Mouse (Mus musculus): ENCODE measurements around the gene Hsf2. TPM values are rescaled to one million over a fixed set of nuclear protein-coding genes. Genes with fewer than 3 reads are reported as not detected.

The Hsf2 gene
- polyA plus RNA-seq, 1 experiment from 2014 or later, result 54.2 TPM

GRCm38 (mm10) chr10:57477121-57477843, 8.9 kb upstream of the Hsf2 start:
- no peak overlapping the region for H3K4me3 ChIP-seq (ENCODE audit: low read depth, low read length)
- no peak overlapping the region for H3K9ac ChIP-seq (ENCODE audit: low read depth, low read length)
- H3K36me3 ChIP-seq (ENCODE audit: control insufficient read depth, insufficient read depth, low read length), result no peaks in the 10 kb centered on the region
- H3K27ac ChIP-seq (ENCODE audit: low read length), result no peak overlapping the region
- H3K4me2 ChIP-seq (ENCODE audit: low read length), result no peak overlapping the region
- WGBS, result 74% methylated on average over 9 of the region's 9 CpGs
- H3K9me3 ChIP-seq (replicated peaks; ENCODE audit: control insufficient read depth, low read length, poor library complexity, severe bottlenecking), result no peaks in the 10 kb centered on the region
- ATAC-seq, result no peak
- no peaks in the 10 kb centered on the region for H3K27me3 ChIP-seq (ENCODE audit: control insufficient read depth, insufficient read depth, low read depth, low read length)
- H3K4me1 ChIP-seq (ENCODE audit: control insufficient read depth, insufficient read depth, low read length), result no peaks in the 10 kb centered on the region

DNA sequence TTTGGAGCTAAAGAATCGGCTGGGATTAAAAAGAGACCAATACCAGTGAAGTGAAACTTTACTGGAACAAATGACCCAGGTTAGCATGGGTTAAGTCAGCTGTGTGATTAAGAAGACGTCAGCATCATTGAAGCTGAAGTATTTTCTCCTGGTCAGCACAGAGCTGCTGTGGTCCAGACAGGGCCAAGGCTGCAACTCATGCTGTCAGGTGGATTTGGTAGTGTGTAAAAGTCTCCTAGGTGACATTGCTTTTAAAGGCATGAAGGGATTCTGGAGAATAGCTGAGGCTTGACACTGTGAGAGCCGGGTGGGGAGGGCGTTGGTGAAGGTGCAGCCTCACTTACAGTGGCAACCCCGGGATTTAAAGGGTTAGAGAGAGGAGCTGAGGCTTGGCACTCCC, 4.5 kb upstream of the Hsf2 start:
- H3K9me3 ChIP-seq (replicated peaks; ENCODE audit: control insufficient read depth, low read length, poor library complexity, severe bottlenecking), result no peaks in the 10 kb centered on the region
- WGBS, result 20% methylated on average over 5 of the region's 5 CpGs
- no peak overlapping the region for H3K4me2 ChIP-seq (ENCODE audit: low read length)
- no peak overlapping the region for H3K27ac ChIP-seq (ENCODE audit: low read length)
- ATAC-seq, result no peak
- H3K9ac ChIP-seq (ENCODE audit: low read depth, low read length), result no peak overlapping the region
- H3K4me3 ChIP-seq (ENCODE audit: low read depth, low read length), result no peak overlapping the region
- no peaks in the 10 kb centered on the region for H3K27me3 ChIP-seq (ENCODE audit: control insufficient read depth, insufficient read depth, low read depth, low read length)
- H3K4me1 ChIP-seq (ENCODE audit: control insufficient read depth, insufficient read depth, low read length), result 0 out of 2 replicates have a peak, but pooled peaks cover 2% of the 10 kb centered on the region
- no peaks in the 10 kb centered on the region for H3K36me3 ChIP-seq (ENCODE audit: control insufficient read depth, insufficient read depth, low read length)

GRCm38 (mm10) chr10:57484741-57485140, 1.4 kb upstream of the Hsf2 start:
- no peak for ATAC-seq
- Histone ChIP-seq H3K9ac (ENCODE audit: low read depth, low read length) (no peak overlapping the region), H3K36me3 (ENCODE audit: control insufficient read depth, insufficient read depth, low read length) (no peaks in the 10 kb centered on the region), H3K4me2 (ENCODE audit: low read length) (no peak overlapping the region), H3K9me3 (replicated peaks; ENCODE audit: control insufficient read depth, low read length, poor library complexity, severe bottlenecking) (no peaks in the 10 kb centered on the region), H3K4me1 (ENCODE audit: control insufficient read depth, insufficient read depth, low read length) (peaks cover 12% of the 10 kb centered on the region), H3K27me3 (ENCODE audit: control insufficient read depth, insufficient read depth, low read depth, low read length) (no peaks in the 10 kb centered on the region), H3K27ac (ENCODE audit: low read length) (no peak overlapping the region), H3K4me3 (ENCODE audit: low read depth, low read length) (no peak overlapping the region)
- WGBS, result 88% methylated on average over 3 of the region's 3 CpGs

DNA sequence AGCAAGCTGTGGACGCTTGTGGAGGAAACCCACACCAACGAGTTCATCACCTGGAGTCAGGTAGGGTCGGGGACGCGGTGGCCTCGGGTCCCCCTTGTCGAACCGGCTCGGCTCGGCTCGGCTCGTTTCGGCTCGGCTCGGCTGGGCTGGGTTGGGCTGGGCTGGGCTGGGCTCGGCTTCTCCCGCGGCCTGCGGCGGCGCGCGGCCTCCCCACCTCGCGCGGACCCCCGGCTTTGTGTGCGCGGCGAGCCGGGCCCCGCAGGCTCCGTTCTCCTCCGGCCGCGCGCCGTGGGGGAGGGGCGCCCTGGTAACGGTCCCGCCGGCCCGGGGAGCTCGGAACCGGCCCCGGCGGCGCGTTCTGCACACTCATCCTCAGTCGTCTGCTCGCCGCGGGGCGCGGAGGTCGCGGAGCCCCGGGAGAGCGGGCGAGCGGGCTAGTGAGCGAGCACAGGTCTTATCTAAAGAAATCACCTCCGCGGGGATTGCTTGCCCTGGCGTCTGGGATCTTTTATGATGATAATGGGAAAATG, 422 bp downstream of the Hsf2 start:
- Histone ChIP-seq H3K4me1 (ENCODE audit: control insufficient read depth, insufficient read depth, low read length) (peaks cover 23% of the 10 kb centered on the region), H3K4me2 (ENCODE audit: low read length) (peak overlapping the region; percentile 55), H3K9me3 (replicated peaks; ENCODE audit: control insufficient read depth, low read length, poor library complexity, severe bottlenecking) (no peaks in the 10 kb centered on the region), H3K4me3 (ENCODE audit: low read depth, low read length) (peak overlapping the region; percentile 94), H3K36me3 (ENCODE audit: control insufficient read depth, insufficient read depth, low read length) (no peaks in the 10 kb centered on the region), H3K27me3 (ENCODE audit: control insufficient read depth, insufficient read depth, low read depth, low read length) (no peaks in the 10 kb centered on the region), H3K9ac (ENCODE audit: low read depth, low read length) (peak overlapping the region; percentile 98), H3K27ac (ENCODE audit: low read length) (peak overlapping the region; percentile 97)
- ATAC-seq, result peak; percentile 92
- under 1% methylated on average over 49 of the region's 65 CpGs for WGBS

DNA sequence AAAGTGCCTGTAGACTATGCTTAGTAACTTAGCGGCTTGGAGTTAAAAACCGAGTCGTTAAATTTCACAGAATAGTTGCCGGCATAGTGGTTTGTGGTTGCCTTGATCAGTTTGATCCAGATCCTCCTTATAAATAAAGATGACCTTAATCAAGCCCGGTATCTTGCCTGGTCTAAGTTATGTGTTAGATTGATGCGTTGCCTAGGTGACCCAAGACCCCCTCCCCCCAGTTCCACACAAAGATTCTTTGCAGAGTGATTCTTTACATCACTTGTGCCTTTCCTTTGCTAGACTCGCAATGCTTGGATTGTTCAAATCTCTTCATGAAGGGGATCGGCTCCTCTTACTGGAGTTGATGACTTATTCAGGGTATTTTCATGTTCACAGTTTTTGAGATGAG, 1.0 kb downstream of the Hsf2 start:
- Histone ChIP-seq H3K4me1 (ENCODE audit: control insufficient read depth, insufficient read depth, low read length) (peaks cover 23% of the 10 kb centered on the region), H3K4me3 (ENCODE audit: low read depth, low read length) (peak overlapping the region; percentile 94), H3K9me3 (replicated peaks; ENCODE audit: control insufficient read depth, low read length, poor library complexity, severe bottlenecking) (no peaks in the 10 kb centered on the region), H3K4me2 (ENCODE audit: low read length) (peak overlapping the region; percentile 55), H3K36me3 (ENCODE audit: control insufficient read depth, insufficient read depth, low read length) (no peaks in the 10 kb centered on the region), H3K27ac (ENCODE audit: low read length) (peak overlapping the region; percentile 97; the same call in 1 of the 2 replicates), H3K27me3 (ENCODE audit: control insufficient read depth, insufficient read depth, low read depth, low read length) (no peaks in the 10 kb centered on the region), H3K9ac (ENCODE audit: low read depth, low read length) (peak overlapping the region; percentile 98)
- under 1% methylated on average over 8 of the region's 8 CpGs for WGBS
- ATAC-seq, result 0 out of 2 replicates have a peak, but pooled peaks have one; percentile 2

DNA sequence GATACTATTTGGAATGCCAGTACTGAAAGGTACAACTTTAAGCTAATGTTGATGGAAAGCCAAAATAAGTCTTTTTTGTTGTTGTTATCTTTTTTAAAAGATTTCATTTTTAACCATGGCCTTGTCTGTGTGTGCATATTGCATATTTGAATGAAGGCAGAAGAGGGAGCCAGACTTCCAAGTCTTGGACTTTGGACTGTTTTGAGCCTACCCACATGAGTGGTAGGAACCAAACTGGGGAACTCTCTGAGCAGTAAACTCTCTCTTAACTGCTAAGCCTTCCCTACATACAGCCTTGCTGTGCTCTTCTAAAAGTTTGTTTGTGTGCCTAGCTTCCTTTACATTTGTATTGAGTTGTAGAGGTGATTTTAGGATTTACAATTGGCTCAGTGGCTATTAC, 2.4 kb downstream of the Hsf2 start:
- no peak for ATAC-seq
- Histone ChIP-seq H3K4me1 (ENCODE audit: control insufficient read depth, insufficient read depth, low read length) (peaks cover 23% of the 10 kb centered on the region), H3K4me3 (ENCODE audit: low read depth, low read length) (no peak overlapping the region), H3K27ac (ENCODE audit: low read length) (no peak overlapping the region), H3K4me2 (ENCODE audit: low read length) (peak overlapping the region; percentile 55), H3K9me3 (replicated peaks; ENCODE audit: control insufficient read depth, low read length, poor library complexity, severe bottlenecking) (no peaks in the 10 kb centered on the region), H3K36me3 (ENCODE audit: control insufficient read depth, insufficient read depth, low read length) (no peaks in the 10 kb centered on the region), H3K27me3 (ENCODE audit: control insufficient read depth, insufficient read depth, low read depth, low read length) (no peaks in the 10 kb centered on the region), H3K9ac (ENCODE audit: low read depth, low read length) (no peak overlapping the region)

- Histone ChIP-seq H3K36me3 (ENCODE audit: control insufficient read depth, insufficient read depth, low read length) (no peaks in the 10 kb centered on the region), H3K4me1 (ENCODE audit: control insufficient read depth, insufficient read depth, low read length) (peaks cover 21% of the 10 kb centered on the region), H3K9ac (ENCODE audit: low read depth, low read length) (no peak overlapping the region), H3K27me3 (ENCODE audit: control insufficient read depth, insufficient read depth, low read depth, low read length) (no peaks in the 10 kb centered on the region), H3K4me2 (ENCODE audit: low read length) (no peak overlapping the region), H3K4me3 (ENCODE audit: low read depth, low read length) (no peak overlapping the region), H3K27ac (ENCODE audit: low read length) (no peak overlapping the region), H3K9me3 (replicated peaks; ENCODE audit: control insufficient read depth, low read length, poor library complexity, severe bottlenecking) (no peaks in the 10 kb centered on the region)
- WGBS, result 60% methylated on average over 2 of the region's 2 CpGs
- no peak for ATAC-seq
These were observed 5.9 kb downstream of the Hsf2 start for GRCm38 (mm10) chr10:57492050-57492449.

GRCm38 (mm10) chr10:57499414-57500156, 13.4 kb downstream of the Hsf2 start:
- H3K4me3 ChIP-seq (ENCODE audit: low read depth, low read length), result no peak overlapping the region
- whole genome bisulfite sequencing, result 90% methylated on average over 9 of the region's 9 CpGs
- peaks cover 6% of the 10 kb centered on the region for H3K36me3 ChIP-seq (ENCODE audit: control insufficient read depth, insufficient read depth, low read length)
- no peak overlapping the region for H3K4me2 ChIP-seq (ENCODE audit: low read length)
- H3K4me1 ChIP-seq (ENCODE audit: control insufficient read depth, insufficient read depth, low read length), result no peaks in the 10 kb centered on the region
- ATAC-seq, result no peak
- H3K9me3 ChIP-seq (replicated peaks; ENCODE audit: control insufficient read depth, low read length, poor library complexity, severe bottlenecking), result no peaks in the 10 kb centered on the region
- H3K27me3 ChIP-seq (ENCODE audit: control insufficient read depth, insufficient read depth, low read depth, low read length), result no peaks in the 10 kb centered on the region
- no peak overlapping the region for H3K9ac ChIP-seq (ENCODE audit: low read depth, low read length)
- no peak overlapping the region for H3K27ac ChIP-seq (ENCODE audit: low read length)

GRCm38 (mm10) chr10:57514616-57515015, 28.4 kb downstream of the Hsf2 start:
- Histone ChIP-seq H3K4me2 (ENCODE audit: low read length) (no peak overlapping the region), H3K27ac (ENCODE audit: low read length) (no peak overlapping the region), H3K4me3 (ENCODE audit: low read depth, low read length) (no peak overlapping the region), H3K9ac (ENCODE audit: low read depth, low read length) (no peak overlapping the region), H3K4me1 (ENCODE audit: control insufficient read depth, insufficient read depth, low read length) (no peaks in the 10 kb centered on the region), H3K9me3 (replicated peaks; ENCODE audit: control insufficient read depth, low read length, poor library complexity, severe bottlenecking) (no peaks in the 10 kb centered on the region), H3K36me3 (ENCODE audit: control insufficient read depth, insufficient read depth, low read length) (peaks cover 34% of the 10 kb centered on the region), H3K27me3 (ENCODE audit: control insufficient read depth, insufficient read depth, low read depth, low read length) (no peaks in the 10 kb centered on the region)
- 98% methylated on average over 2 of the region's 2 CpGs for WGBS
- ATAC-seq, result no peak

Measured in midbrain, embryonic 16.5 days (tissue).